Mouse (Mus musculus) mouse embryonic stem cell (cell line): ENCODE measurements around the gene Wdr95.
"Not testable (repeated sequence)": the region's sequence is repeated elsewhere in the genome, so short reads cannot be mapped to it uniquely, and the experiment has no call there.

Source experiments
- in situ Hi-C, 2 experiments: fragments of 300-500 bp; cut with MboI; formaldehyde crosslinking; loops; 1 replicate in 1 of 2; 3 replicates in 1 of 2; pipeline ENCODE4 v1.14.3; 2019 to 2020; ENCODE audit warnings: low sequenced_read_pairs in 2 of 2, low pct_unique_long_range_greater_than_20kb in 1 of 2, mixed read lengths in 1 of 2; ENCODE audit not compliant: unreplicated experiment in 1 of 2

Gene Wdr95

DNA sequence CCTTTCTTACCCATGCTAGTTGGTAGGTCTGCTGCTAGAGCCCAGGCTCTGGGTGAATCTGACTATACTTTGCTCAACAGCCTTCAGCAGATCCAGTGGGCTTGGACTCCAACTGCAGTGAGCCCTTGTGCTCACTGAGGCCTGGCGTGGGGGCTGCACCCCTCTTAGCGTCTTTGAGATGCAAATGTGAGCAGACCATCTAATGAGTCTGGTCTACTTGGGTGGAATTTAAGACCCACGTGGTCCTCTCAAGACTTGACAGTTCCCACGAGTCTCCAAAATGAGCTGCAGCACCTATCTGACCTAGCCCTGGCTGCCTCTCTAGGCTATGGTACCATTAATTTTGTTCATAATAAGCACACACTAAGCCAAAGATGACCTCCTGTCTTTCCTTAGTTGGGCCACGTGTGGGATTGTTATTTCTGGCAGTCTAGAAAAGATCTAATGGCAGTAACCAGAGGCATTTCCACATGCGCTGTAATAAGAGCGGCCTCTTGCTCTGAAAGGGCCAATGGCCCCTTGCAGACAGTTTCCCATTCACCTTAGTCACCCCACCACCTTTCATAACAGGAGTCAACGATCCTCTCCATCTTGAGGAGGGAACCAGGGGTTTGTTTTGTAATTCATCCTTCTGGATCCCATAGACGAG lies 14.9 kb upstream of the Wdr95 start:
- in situ Hi-C loops = no loop called here

DNA sequence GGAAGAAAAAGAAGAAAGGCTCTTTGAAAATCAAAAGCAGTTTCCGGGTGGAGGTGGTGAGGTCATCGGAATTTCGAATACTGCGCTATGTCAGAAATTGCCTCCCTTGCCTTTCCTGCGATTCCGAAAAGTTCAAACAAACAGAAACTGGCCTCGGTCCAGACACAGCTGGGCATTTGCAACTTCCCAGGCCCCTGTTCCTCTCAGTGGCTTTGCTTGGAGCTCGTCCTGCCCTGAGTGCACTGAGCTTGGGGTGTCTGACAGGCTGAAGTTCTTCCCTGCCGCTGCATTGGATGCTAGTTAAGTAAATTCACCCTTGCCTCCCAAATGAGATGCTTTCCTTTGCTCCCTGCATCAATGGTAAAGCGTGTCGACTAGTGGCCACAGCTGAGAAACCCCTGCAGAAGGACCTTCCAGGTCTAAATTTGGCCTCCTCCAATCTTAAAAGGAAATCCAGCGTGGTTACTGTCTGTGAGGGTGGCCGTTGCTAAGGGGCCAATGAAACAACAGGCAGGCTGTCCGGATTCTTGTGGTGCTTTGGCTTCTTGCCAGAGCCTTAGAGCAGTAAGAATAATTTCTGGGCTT lies 14.3 kb upstream of the Wdr95 start:
- in situ Hi-C loops = no loop called here

DNA sequence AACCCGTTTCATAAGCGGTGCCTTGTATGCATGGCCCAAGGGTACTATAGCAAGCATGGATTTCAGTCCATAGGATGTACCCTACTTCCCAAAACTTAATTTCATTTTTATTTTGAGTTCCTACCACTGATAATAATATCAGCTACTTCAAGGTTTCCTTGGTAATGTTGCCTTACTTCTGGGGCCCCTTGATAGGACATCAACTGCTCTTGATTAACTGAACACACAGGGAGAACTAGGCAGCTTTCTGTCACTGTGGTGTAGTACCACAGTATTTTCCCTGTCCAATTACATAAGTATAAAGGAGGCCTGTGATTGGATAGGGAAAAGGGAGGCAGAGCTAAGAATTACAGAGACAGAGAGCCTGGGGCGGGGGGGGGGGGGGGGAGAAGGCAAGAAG lies 13.6 kb upstream of the Wdr95 start:
- in situ Hi-C loops = no loop called here

DNA sequence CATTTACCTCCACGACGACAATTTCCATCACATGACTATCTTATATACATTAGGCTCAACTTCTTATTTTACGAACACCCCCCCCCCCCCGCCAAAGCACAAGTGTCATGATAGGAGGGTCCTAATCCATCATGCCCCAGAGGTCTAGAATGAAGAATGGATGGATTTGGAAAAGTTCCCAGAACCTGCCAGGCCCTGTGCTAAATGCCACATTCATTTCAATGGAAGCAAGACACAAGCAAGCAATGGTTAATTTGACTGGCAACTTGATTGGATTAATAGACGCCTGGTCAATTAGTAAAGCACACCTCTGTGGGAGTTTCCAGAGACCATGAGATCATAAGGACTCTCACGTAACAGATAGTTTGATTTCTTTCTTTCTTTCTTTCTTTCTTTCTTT lies 11.4 kb upstream of the Wdr95 start:
- in situ Hi-C loops = no loop called here

DNA sequence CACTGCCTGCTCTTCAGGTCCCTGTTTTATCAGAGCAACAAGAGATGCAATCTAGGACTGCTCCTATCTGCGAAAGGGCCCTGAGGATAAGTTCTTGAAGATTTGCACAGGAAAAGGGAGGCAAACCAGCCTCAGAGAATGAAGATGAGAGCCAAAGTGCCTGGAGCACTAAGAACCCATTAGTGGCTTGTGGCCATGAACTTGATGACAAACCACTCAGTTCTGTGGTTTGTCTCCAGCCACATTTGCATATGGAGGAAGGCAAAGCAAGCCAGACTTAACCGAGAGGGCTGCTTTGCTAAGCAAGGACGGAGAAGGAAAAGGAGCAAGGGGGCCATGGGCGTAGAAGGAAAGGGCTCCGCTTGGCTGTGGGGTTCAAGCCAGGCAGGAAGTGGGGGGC lies 7.7 kb upstream of the Wdr95 start:
- in situ Hi-C loops = no loop called here

DNA sequence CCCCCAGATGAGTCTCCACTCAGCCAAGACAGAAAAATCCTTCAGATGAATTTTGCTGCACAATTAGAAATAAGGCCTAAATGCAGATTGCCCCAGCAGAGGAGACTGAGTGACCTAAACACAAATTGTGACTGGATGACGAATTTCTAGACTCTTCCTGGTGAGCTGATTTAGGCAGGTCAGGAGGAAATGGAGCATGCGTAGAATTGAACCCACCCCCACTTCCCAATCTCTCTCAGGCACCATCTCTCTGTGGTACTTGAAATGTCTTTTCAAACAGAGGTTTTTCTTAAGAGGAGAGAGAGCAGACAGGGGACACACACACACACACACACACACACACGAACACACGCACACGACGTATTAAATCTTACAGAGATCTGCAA lies 4.6 kb upstream of the Wdr95 start:
- in situ Hi-C loops = no loop called here

DNA sequence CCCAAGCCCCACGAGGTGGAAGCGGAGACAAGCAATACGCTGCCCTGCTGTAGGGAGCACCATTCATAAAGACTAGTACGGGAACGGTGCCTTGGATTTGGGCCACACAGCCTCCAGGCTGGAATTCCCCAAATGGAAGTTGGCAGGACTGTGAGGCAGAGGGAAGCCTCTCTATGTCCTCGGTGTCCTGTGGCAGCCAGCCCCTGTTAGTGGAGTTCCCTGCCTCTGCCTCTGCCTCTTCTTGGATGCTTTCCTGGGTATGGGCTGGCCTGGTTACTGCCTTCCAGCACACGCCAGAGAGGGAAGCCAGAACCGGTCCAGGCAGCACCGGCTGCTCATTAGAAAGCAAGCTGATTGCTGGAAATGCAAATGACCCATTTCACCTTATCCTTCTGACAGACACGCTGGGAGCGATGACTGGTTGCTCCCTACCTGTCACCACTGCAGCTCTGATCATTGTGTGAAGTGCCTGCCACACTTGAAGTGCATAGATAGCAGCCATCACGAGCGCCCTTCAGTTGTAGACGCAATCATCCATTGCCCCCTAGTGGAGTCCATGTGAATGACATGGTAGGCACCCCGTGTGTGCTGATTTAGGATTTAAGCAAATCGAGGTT lies 4.1 kb upstream of the Wdr95 start:
- in situ Hi-C loops = no loop called here

DNA sequence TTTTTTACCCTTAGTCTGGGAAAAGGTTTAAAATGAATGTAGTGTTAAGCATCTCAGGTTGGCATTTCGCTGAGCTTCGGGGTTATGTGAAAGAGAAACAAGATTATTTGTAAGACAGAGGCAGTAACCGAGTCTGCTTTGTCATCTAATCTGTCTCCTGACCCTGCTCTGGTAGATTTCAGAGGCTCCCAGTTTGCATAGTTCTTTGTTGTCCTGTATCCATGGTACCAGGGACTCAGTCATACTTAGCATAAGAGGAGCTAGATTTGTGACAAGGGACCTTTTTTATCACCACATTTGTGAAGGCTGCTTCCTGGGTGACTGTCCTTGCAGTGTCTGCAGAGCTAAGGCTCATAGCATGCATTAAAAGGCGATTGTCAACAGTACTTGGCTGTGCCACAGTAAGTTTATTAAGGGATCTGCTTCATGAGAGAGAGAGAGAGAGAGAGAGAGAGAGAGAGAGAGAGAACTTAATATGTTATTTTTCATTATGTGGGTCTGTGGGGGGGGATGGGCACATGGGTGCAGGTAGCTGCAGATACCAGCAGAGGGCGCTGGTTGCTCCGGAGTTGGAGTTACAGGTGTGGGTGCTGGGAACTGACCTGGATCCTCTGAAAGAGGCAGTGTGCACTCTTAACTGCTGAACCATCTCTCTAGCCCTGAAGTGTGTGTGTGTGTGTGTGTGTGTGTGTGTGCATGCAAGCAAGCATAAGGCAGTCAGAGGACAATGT lies 3.3 kb upstream of the Wdr95 start:
- in situ Hi-C loops = no loop called here

DNA sequence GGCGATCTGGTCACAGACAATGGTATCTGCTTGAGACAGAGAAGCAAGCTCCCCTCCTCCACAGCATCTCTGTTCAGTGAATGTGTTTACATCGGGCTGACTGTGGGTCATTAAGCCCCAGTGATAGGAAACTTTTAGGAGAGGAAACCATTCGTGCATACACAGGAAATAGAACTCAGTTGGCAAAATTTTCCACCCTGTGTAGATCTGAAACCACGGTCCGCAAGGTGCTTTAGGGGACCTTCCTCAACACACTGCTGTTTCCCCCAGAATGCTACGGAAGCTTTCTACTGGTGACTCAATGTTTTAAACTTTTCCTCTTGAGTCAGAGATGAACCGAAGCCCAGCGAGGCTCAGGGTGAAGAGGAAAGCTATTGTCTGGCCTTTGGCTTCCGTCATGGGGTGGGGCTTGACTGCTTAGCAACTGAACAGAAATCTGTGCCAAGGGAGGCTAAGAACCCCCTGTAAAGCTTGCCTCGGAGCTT lies 2.0 kb upstream of the Wdr95 start:
- in situ Hi-C loops = no loop called here

DNA sequence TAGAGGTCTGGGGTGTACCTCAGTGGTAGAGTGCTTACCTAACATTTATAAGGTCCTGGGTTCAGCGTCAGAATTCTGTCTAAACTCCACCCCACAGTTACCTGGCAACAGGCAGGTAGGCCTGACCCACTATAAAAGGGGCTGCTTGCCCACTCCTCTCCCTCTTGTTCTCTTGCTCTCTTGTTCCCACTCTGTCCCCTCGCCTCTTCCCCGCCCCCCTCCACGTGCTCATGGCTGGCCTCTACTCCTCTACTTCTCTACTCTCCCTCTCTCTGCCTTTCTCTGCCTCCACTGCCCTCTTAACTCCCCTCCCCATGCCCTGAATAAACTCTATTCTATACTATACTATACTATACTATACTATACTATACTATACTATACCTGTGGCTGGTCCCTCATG lies 1.2 kb upstream of the Wdr95 start:
- in situ Hi-C loops = not testable (repeated sequence)

DNA sequence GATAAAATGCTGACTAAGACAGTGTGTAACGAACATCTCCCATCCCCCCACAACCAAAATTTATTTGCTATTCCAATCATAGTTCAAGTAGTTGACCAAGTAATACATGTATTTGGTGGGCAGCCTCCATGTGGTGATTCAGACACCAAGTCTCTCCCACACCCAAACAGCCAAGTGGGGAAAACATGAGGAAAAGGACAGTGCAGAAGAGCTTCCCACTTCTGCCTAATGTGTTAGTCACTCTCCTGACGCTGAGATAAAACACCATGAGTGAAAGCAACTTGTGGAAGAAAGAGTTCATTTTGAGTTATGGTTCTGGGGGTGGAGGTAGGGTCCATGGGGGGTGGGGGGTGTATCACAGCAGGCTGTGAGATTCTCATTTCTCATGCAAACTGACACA lies 5.4 kb downstream of the Wdr95 start:
- in situ Hi-C loops = no loop called here

DNA sequence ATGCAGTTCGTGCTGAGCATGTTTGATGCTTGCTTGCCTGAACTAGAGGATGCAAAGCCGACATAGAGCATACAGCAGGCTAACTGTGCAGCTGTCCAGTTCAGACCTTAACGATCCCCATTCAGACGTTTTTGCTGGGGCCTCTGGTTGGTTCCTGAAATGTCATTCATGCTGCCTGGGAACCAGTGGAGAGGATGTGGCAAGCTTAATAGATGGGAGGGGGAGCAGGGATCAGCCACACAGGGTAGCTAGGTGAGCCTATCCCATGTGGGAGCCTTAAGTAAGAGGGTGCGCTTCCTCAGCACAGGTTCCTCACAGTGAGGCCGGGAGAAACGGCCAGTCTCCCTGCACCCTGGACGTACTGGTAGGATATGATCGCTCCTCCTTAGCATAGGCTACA lies 7.5 kb downstream of the Wdr95 start:
- in situ Hi-C loops = no loop called here

DNA sequence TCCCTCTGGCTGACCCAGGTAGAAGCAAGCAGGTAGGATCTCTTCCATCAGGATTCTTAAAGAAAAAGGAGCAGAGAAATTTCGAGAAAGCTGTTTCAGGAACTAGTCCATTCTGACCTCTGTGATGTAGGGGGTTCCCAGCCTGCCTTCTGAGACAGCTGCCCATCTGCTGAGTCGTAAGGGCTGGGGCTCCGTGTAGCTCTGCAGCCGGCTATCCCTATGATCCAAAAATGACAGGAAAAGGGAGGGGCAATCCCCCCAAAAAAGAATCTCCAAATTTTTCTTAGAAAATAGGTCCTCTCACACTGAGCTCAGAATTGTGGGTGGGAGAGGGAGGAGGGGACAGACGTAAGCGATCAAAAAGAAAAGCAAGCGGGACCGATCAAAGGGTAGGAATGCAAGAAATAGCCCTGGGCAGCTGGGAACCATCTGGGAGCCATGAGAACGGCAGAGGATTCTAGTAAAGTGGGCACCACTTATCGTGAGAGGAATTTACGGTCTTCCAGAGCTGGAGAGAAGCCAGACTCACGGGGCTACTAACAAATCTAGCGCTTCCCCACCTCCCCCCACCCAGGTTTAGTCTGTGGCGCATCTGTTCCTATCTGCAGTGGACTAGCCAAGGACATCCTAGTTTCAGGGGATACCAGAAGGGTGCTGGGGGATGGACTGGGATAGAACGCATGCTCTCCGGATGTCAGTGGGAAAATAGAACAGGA lies 9.5 kb downstream of the Wdr95 start:
- in situ Hi-C loops = no loop called here

DNA sequence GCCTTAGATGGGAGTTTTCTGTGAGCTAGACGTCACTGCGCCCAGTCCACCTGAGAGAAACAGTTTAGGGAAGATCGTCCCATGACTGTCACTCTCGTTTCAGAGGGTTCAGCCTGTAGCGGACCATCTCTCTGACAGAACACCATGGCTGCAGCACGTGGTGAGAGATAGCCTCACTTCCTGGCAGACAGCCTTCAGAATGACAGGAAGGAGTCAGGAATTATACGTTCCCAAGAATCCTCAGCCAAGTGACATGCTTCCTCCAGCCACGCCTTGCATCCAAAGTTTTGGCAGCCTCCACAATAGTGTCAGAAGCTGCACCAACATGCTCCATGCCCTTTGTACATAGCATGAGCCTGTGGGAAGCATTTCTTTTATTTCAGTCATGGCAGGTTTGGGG lies 10.1 kb downstream of the Wdr95 start:
- in situ Hi-C loops = no loop called here

DNA sequence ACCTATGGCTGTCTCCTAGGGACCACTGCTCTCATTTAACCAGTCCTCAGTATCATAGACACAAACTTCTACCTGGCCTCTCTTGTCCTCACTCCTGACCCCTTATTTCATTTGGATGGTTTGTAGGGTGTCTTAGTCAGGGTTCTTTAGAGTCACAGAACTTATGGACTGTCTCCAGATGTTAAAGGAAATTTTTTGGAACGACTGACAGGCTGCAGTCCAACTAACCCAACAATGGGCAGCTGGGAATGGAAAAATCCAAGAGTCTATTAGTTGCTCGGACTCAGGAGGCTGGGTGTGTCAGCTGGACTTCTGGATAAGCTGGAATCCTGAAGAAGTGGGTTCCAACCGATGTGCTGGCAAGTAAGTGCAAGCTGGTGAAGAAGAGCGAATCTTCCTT lies 10.6 kb downstream of the Wdr95 start:
- in situ Hi-C loops = no loop called here

DNA sequence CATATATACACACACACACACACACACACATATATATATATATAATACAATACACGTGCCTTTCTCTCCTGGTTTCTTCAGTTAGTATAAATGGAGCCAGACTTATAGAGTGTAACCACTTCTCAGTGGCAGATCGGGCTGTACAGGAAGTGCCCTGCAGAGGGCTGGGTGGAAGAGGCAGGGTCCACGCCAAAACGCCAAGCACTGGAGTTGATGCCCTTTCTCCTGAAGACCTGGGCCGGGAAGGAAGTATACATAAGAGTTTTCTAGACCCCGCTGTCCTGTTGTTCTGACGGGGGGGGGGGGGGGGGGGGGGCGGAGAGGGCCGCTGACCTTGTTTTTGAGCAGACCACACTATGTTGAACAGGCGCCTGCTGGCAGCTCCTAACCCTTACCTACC lies 22.7 kb downstream of the Wdr95 start:
- in situ Hi-C loops = no loop called here

DNA sequence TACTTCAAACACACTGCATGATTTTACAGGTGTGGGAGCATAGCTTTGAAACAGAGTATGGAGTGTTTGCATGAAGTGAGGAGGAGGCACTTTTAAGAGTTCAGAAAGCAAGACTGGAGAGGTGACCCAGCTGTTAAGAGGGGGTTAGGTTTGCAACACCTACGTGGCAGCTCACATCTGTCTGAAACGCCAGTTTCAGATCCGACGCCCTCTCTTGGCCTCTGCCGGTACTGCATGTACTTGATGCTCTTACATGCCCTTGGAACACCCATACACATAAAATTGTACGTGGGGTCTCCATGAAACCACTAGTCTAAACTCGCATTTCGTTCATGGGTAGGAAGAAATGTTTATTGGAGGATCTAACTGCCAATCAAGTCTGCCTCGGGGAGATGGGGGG lies 24.3 kb downstream of the Wdr95 start:
- in situ Hi-C loops = no loop called here

DNA sequence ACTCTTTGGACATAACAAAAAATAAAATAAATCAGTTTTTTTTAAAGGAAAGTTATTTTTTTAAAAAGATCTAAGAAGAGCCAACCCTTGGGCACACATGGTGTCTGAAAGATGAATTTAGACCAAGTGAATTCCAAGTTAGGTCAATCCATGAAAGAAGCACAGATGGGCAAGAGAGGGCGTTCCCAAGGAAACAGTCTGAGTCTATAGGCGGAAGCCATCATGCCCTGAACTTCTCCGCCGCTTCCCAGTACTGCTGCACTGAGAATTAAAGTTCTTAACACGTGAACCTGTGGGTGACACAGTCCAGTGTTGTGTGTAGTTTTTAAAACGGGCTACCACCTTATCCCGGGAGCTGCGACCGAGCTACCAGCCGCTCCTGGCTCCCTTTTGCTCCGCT lies 24.9 kb downstream of the Wdr95 start:
- in situ Hi-C loops = no loop called here

DNA sequence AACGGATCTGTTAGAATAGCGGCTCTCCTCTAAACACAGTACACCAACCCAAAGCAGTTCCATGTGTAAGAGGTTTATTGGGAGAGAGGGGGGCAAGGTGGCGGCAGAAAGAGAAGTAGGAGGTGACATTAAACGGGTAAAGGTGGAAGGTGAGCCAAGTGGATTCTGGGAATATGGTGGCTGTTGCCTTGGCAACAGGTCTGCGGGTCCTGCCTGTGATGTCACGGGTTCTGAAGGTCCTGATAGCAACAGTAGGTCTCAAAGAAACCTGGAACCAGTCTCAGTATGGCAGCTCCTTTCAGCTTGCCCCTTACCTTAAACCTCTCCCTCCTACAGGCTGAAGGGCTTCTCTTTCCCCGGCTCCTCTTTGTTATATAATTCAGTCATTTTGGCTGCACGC lies 25.9 kb downstream of the Wdr95 start:
- in situ Hi-C loops = no loop called here
